Mouse (Mus musculus) stomach, embryonic 15.5 days (tissue): ENCODE data around the gene Pilra. TPM values are rescaled to one million over a fixed set of nuclear protein-coding genes. Genes with fewer than 3 reads are reported as not detected.
"Not testable (repeated sequence)": the region's sequence is repeated elsewhere in the genome, so short reads cannot be mapped to it uniquely, and the experiment has no call there.

Source experiments
- ATAC-seq: fragments of 200-750 bp; cut with Nextera tagmentation; 2 replicates; pipeline ENCODE4 v1.8.0; 2017; ENCODE audit warnings: low read depth, moderate number of reproducible peaks, moderate TSS enrichment; ENCODE audit not compliant: insufficient read depth, low FRiP score
- H3K27ac ChIP-seq: fragments of 300-500 bp; sonication (generic); 2 replicates; pipeline ENCODE4 v1.5.1; 2015; ENCODE audit warnings: mild to moderate bottlenecking, inconsistent platforms
- H3K27me3 ChIP-seq: fragments of 300-500 bp; sonication (generic); replicated peaks from 2 replicates; pipeline ENCODE4 v1.6.1; 2015; ENCODE audit warnings: inconsistent platforms
- H3K36me3 ChIP-seq: fragments of 300-500 bp; sonication (generic); 2 replicates; pipeline ENCODE4 v1.6.1; 2015; ENCODE audit warnings: inconsistent platforms
- H3K4me1 ChIP-seq: fragments of 300-500 bp; sonication (generic); 2 replicates; pipeline ENCODE4 v1.6.1; 2015; ENCODE audit warnings: inconsistent platforms
- H3K4me2 ChIP-seq: fragments of 300-500 bp; sonication (generic); 2 replicates; pipeline ENCODE4 v1.6.1; 2015; ENCODE audit warnings: mild to moderate bottlenecking, inconsistent platforms
- H3K4me3 ChIP-seq: fragments of 300-500 bp; sonication (generic); replicated peaks from 2 replicates; pipeline ENCODE4 v1.5.1; 2015; ENCODE audit warnings: inconsistent platforms
- H3K9ac ChIP-seq: fragments of 300-500 bp; sonication (generic); 2 replicates; pipeline ENCODE4 v1.6.1; 2015; ENCODE audit warnings: inconsistent platforms
- H3K9me3 ChIP-seq: fragments of 300-500 bp; sonication (generic); 2 replicates; pipeline ENCODE4 v1.6.1; 2016; ENCODE audit warnings: inconsistent platforms
- WGBS: fragments of 180-500 bp; shearing (Covaris S2); methylation state at CpG from one replicate; pipeline ENCODE4 v1.1.7; 2015; 5-methylcytosine and 5-hydroxymethylcytosine counted together
- polyA plus RNA-seq: library from polyadenylated mRNA; unstranded; fragments of >200 nt; fragmentation: Nextera tagmentation; extraction: Ambion mirVana; gene quantifications from 2 replicates; pipeline ENCODE4 v1.2.1, GENCODE M21; 2015

Gene Pilra
- polyA plus RNA-seq, 1 experiment from 2014 or later = 2.2 TPM

- 84% methylated on average over 1 of the region's 1 CpGs for WGBS
- H3K27me3 ChIP-seq, H3K4me2 ChIP-seq, H3K36me3 ChIP-seq, H3K4me1 ChIP-seq, H3K27ac ChIP-seq, H3K4me3 ChIP-seq, H3K9ac ChIP-seq, H3K9me3 ChIP-seq, ATAC-seq: not testable (repeated sequence)
Measured at GRCm38 (mm10) chr5:137850313-137850712, 14.2 kb upstream of the Pilra start.

DNA sequence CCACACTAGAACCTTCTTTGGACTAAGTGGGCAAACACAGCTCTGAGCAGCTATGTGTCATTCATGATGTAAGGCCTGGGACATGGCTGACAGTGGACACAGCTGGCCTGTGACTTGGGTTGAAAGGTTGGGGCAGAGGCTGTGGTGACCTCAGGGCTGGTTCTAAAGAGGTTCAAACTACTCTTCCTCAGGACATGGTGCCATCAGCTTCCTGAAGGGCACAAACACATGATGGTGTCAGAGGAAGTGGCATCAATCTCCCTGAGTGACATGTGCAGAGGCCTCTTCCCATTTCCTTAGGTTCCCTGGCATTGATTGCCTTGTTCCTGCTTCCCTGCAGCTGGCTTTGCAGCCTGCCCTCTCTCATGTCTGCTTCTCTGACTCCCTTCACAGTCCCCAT, 1.0 kb upstream of the Pilra start:
- not testable (repeated sequence) for H3K36me3 ChIP-seq, H3K27me3 ChIP-seq, H3K9ac ChIP-seq, ATAC-seq, H3K4me1 ChIP-seq, H3K4me2 ChIP-seq, H3K4me3 ChIP-seq, H3K27ac ChIP-seq, H3K9me3 ChIP-seq

GRCm38 (mm10) chr5:137836611-137837010, 530 bp upstream of the Pilra start:
- no peak overlapping the region for H3K27ac ChIP-seq
- H3K9me3 ChIP-seq = no peaks in the 10 kb centered on the region
- no peaks in the 10 kb centered on the region for H3K27me3 ChIP-seq
- H3K9ac ChIP-seq = no peak overlapping the region
- no peak for ATAC-seq
- H3K4me1 ChIP-seq = no peaks in the 10 kb centered on the region
- H3K4me2 ChIP-seq = no peak overlapping the region
- H3K36me3 ChIP-seq = no peaks in the 10 kb centered on the region
- no peak overlapping the region for H3K4me3 ChIP-seq

DNA sequence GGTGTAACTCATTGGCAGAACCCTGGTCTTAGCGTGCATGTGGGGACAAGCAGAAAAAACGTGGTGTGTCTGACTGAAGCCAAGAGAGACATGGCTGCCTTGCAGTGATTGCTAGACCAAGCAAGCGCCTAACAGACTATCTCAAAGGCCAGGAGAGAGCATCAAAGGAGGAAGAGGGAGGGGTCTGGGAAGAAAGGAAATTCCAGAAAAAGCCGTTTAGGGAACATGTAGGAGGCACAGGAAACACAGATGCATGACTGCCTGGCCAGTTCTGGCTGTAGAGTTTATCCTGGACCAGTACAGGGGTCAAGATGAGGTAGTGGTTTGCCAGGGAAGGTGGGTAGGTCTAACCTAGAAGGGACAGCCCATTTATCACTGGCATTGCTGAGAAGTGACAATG, 2.6 kb downstream of the Pilra start:
- Histone ChIP-seq H3K9ac (no peak overlapping the region), H3K9me3 (no peaks in the 10 kb centered on the region), H3K4me3 (no peak overlapping the region), H3K4me2 (no peak overlapping the region), H3K4me1 (no peaks in the 10 kb centered on the region), H3K27me3 (no peaks in the 10 kb centered on the region), H3K36me3 (no peaks in the 10 kb centered on the region), H3K27ac (no peak overlapping the region)
- no peak for ATAC-seq
- 54% methylated on average over 4 of the region's 4 CpGs for WGBS

DNA sequence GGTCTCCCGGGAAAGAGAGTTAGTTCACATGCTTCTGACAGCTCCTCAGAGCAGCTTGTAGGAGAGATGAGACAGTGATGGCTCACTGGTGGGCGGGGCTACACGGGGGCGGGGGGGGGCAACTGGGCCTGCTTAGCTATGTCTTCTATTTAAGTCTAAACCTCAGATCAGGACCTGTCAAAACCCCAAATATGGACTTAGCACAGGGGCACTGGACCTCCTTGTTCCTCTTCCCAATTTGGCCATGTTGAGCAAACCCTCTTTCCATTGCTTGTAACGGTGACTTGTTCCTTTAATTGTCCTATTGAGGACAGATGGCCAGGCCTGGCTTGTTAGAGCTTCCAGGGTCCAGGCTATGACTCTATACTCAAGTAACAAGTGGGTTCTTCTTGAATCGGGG, 4.6 kb downstream of the Pilra start:
- ATAC-seq = no peak
- H3K9me3 ChIP-seq = no peaks in the 10 kb centered on the region
- no peak overlapping the region for H3K27ac ChIP-seq
- no peaks in the 10 kb centered on the region for H3K27me3 ChIP-seq
- H3K4me3 ChIP-seq = no peak overlapping the region
- H3K36me3 ChIP-seq = no peaks in the 10 kb centered on the region
- H3K9ac ChIP-seq = no peak overlapping the region
- WGBS = 69% methylated on average over 6 of the region's 6 CpGs
- H3K4me1 ChIP-seq = no peaks in the 10 kb centered on the region
- no peak overlapping the region for H3K4me2 ChIP-seq

DNA sequence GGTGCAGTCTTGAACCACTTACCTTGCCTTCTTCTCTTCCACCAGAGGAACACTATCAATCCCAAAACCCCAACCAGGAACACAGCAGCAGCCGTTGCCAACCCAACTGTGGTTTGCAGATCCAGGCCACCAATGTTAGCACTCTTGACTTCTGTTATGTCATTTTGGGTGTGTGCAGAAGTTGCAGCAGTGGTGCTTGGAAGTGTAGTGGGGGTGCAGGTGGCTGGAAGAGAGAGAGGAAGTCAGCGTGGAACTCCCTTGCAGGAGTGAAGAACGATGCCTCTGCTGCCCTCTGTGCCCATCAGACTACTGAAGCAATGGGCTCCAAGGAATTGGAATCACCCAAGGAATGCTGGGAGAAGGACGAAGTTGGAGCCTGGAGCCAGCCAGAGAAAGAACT, 5.0 kb downstream of the Pilra start:
- no peaks in the 10 kb centered on the region for H3K9me3 ChIP-seq
- H3K27me3 ChIP-seq = no peaks in the 10 kb centered on the region
- no peak overlapping the region for H3K9ac ChIP-seq
- no peaks in the 10 kb centered on the region for H3K36me3 ChIP-seq
- H3K4me3 ChIP-seq = no peak overlapping the region
- H3K4me1 ChIP-seq = no peaks in the 10 kb centered on the region
- H3K27ac ChIP-seq = no peak overlapping the region
- no peak overlapping the region for H3K4me2 ChIP-seq
- 83% methylated on average over 4 of the region's 4 CpGs for WGBS
- ATAC-seq = no peak

- Histone ChIP-seq H3K4me1 (no peaks in the 10 kb centered on the region), H3K9me3 (no peaks in the 10 kb centered on the region), H3K9ac (no peak overlapping the region), H3K4me2 (no peak overlapping the region), H3K36me3 (no peaks in the 10 kb centered on the region), H3K27ac (no peak overlapping the region), H3K4me3 (no peak overlapping the region), H3K27me3 (no peaks in the 10 kb centered on the region)
- 69% methylated on average over 7 of the region's 7 CpGs for WGBS
- no peak for ATAC-seq
Measured at GRCm38 (mm10) chr5:137830238-137830637, 5.8 kb downstream of the Pilra start.

DNA sequence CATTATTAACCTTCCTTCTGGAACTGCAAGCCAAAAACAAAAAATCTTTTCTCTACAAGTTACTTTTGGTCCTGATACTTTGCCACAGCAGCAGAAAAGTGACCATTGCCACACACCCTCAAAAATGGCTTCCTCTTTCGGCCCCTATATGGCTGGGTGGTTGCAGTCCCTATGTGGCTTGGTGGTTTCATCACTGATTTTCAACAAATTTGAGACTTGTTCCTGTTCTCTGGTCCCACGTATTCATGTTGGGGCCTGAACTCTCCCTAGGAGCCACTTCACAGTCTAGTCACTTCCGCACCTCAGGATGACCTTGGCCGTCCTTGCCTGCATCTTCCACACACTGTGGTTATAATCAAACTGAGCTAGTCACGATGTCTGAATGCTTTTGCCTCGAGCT, 7.4 kb downstream of the Pilra start:
- H3K9ac ChIP-seq = no peak overlapping the region
- no peak overlapping the region for H3K4me2 ChIP-seq
- H3K4me1 ChIP-seq = no peaks in the 10 kb centered on the region
- H3K27ac ChIP-seq = no peak overlapping the region
- H3K27me3 ChIP-seq = no peaks in the 10 kb centered on the region
- no peaks in the 10 kb centered on the region for H3K9me3 ChIP-seq
- no peaks in the 10 kb centered on the region for H3K36me3 ChIP-seq
- WGBS = 81% methylated on average over 6 of the region's 6 CpGs
- ATAC-seq = no peak
- no peak overlapping the region for H3K4me3 ChIP-seq

GRCm38 (mm10) chr5:137826421-137826820, 9.7 kb downstream of the Pilra start:
- H3K9me3 ChIP-seq = no peaks in the 10 kb centered on the region
- 39% methylated on average over 7 of the region's 7 CpGs for WGBS
- no peak for ATAC-seq
- H3K9ac ChIP-seq = no peak overlapping the region
- no peaks in the 10 kb centered on the region for H3K36me3 ChIP-seq
- H3K4me1 ChIP-seq = no peaks in the 10 kb centered on the region
- no peak overlapping the region for H3K4me2 ChIP-seq
- no peak overlapping the region for H3K4me3 ChIP-seq
- H3K27me3 ChIP-seq = no peaks in the 10 kb centered on the region
- no peak overlapping the region for H3K27ac ChIP-seq

DNA sequence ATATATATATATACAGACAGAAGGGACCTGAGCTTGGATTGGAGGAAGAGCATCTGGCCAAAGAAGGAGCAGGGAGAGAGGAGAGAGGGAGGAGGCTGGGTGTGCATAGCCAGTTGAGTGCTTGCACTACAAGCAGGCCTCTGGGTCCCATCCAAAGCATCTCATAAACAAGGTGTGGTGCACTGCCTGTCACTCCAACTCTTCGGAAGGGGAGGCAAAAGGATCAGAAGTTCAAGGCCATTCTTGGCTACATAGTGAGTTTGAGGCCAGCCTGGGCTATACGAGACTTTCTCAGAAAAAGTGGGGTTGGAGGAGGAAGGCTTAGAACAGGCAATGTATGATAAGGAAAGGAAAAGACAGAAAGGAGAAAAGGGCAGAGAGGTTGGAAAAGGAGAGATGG, 10.1 kb downstream of the Pilra start:
- no peak overlapping the region for H3K4me3 ChIP-seq
- 68% methylated on average over 2 of the region's 2 CpGs for WGBS

GRCm38 (mm10) chr5:137825030-137825429, 11.1 kb downstream of the Pilra start:
- Histone ChIP-seq H3K9me3 (no peaks in the 10 kb centered on the region), H3K4me3 (no peak overlapping the region), H3K27me3 (no peaks in the 10 kb centered on the region), H3K27ac (no peak overlapping the region), H3K4me2 (no peak overlapping the region), H3K4me1 (no peaks in the 10 kb centered on the region), H3K36me3 (no peaks in the 10 kb centered on the region), H3K9ac (no peak overlapping the region)
- ATAC-seq = no peak
- 86% methylated on average over 3 of the region's 3 CpGs for WGBS

More for the DNA sequence above, 10.1 kb downstream of the Pilra start:
- H3K4me1 ChIP-seq = no peaks in the 10 kb centered on the region
- H3K36me3 ChIP-seq = no peaks in the 10 kb centered on the region
- no peaks in the 10 kb centered on the region for H3K9me3 ChIP-seq
- no peaks in the 10 kb centered on the region for H3K27me3 ChIP-seq
- ATAC-seq = no peak
- H3K9ac ChIP-seq = no peak overlapping the region
- no peak overlapping the region for H3K27ac ChIP-seq
- no peak overlapping the region for H3K4me2 ChIP-seq

DNA sequence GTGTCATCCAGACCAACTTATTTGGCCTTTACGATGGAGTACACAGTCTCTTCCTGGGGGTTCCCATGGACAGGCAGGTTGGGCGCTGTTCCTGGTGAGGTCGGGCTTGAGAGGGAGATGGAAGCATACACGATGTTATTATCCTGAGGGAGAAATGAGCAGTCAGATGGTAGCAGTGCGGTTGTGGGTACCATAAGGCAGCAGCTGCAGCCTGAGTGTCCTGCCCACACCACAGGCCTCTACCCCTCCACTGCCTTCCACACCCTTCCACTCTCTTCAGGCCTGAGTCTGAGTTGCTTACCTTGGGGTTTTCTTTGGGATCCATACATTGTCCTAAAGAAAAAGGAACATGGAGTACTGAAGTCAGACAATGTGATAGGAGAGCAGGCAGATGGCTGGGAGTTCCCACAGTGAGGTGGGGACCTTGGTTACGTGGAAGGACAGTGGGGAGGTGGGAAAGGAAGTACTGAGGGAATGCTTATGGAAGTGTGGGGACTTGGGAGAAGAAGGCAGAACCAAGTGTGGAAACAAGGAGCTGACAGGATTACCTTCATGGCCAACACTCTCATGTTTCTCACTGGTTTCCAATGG, 12.5 kb downstream of the Pilra start:
- H3K27ac ChIP-seq = no peak overlapping the region
- H3K36me3 ChIP-seq = no peaks in the 10 kb centered on the region
- H3K4me1 ChIP-seq = no peaks in the 10 kb centered on the region
- no peak overlapping the region for H3K9ac ChIP-seq
- no peaks in the 10 kb centered on the region for H3K9me3 ChIP-seq
- no peak overlapping the region for H3K4me3 ChIP-seq
- H3K4me2 ChIP-seq = no peak overlapping the region
- no peaks in the 10 kb centered on the region for H3K27me3 ChIP-seq
- 86% methylated on average over 6 of the region's 6 CpGs for WGBS
- no peak for ATAC-seq

GRCm38 (mm10) chr5:137822602-137823001, 13.5 kb downstream of the Pilra start:
- no peak for ATAC-seq
- Histone ChIP-seq H3K4me1 (no peaks in the 10 kb centered on the region), H3K27ac (no peak overlapping the region), H3K4me2 (no peak overlapping the region), H3K36me3 (no peaks in the 10 kb centered on the region), H3K9ac (no peak overlapping the region), H3K27me3 (no peaks in the 10 kb centered on the region), H3K9me3 (no peaks in the 10 kb centered on the region), H3K4me3 (no peak overlapping the region)
- 74% methylated on average over 1 of the region's 1 CpGs for WGBS
